Mouse (Mus musculus) lung, postnatal 10 days (tissue): ENCODE data around the gene Gnat1.

Source experiments
- DNase-seq: peaks from one replicate; pipeline ENCODE4 v3.0.0; 2021

Gnat1 gene

DNA sequence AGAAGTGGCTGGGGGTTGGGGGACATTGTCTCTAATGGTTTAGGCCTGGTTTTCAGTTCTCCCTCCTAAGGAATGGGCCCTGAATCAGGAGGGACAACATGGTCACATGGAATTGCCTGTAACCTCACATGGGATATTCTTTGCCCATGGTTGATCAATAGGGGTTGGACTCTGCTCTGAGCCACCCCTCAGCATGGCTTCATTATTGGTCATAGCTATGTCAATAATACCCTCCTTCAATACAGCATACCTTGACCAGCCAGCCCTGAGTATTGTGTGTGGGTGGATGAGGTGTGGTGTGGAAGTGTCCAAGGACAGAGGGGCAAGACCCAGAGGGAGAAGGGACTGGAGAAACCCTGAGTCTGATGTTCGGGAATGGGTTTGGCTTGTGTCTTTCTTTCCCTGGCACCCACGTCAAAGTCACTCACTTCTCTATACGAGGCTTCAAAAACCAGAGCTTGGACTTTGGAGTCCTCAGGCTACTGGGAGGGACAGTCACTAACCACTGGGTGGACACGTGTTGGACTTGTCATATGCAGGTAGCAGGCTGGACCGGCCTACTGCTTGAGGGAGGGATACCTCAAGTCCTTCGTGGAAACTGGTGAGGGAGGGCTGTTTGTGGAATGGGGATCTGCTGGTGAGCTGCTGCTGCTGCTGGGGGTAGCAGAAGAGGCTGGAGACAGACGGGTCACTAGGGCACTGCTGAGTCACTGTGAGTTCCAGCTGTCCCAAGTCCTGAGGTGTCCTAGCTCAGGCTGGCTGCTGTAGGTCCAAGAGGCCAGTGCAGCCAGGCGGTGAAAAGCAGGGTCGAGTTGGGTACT, 4.7 kb downstream of the Gnat1 start:
- no peak for DNase-seq

DNA sequence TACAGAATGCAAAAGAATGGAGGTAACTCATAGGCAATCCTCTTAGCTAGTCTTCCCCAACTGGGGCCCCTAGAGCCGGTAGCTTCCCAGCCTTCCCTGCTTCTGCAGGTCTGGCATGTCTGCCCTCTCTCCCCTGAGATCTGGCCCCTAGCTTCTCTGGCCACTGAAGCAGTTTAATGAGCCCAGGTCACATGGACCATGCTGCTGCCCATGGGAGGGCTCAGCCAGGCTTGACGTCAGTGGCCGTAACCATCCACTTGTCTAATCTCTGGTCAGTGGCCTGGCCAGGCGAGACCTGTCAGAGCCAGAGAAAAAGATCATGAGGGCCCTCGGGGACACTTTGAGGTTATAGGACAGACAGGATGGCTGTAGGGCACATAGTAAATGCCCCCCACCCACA, 9.3 kb downstream of the Gnat1 start:
- DNase-seq: no peak

DNA sequence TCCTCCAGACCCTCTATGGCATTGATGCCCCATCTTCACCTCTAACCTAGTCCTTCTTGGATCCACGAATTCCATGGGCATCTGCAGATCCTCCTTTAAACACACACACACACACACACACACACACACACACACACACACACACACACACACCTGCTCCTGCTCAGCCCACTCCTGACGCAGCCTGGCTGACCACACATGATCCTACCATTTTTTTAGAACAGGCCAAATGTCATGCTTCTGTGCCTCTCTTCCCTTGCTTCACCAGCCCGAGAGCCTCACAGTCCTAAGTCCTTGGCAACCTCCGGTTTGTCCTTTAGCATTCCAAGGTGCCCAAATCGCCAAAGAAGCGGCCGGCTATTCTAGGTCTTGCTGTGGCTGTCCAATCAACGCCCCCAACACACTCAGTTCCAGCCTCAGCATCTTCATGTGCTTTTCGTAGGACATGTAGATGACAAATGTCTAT, 10.0 kb downstream of the Gnat1 start, which contains the start of gene Slc38a3:
TSS of gene Slc38a3 (minus strand) at position 51 of the 466 bp plus-strand sequence.
- no peak for DNase-seq

DNA sequence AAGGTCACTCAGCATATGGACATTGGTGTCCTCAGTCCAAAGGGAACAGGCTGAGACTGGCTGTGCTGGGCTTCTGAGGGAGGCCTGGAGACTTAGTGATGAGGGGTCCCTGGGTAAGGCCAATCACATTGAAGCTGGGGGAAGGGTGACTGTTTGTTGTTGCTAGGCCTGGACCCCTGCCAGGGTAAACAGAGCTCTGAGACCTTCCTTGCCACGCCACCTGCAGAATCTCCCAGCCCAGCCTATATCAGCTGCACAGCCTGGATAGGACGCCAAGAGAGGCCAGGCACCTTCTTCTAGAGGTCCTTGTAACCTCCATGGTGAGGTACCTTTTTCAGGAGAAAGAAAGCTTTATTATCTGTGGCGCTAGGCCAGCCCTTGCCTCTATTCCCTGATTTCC, 10.6 kb downstream of the Gnat1 start:
- no peak for DNase-seq

DNA sequence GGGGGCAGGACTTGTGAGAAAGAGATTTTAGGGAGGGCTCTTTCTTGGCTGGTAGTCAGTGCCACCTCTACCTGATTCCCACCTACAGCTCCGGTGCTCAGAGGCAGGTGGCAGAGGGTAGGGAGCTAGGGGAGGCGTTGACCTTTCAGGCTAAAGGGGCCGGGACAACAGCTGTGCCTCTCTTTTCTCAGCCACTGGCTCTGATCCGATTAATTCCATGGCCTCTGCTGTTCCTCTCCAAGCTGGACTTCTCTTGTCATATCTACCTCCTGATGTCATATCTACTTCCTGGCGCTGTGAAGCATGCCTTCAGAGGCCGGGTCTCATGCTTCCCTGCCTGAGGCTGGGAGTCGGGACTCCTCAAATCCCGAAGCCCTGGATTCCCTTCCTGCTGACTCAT, 11.5 kb downstream of the Gnat1 start:
- no peak for DNase-seq

DNA sequence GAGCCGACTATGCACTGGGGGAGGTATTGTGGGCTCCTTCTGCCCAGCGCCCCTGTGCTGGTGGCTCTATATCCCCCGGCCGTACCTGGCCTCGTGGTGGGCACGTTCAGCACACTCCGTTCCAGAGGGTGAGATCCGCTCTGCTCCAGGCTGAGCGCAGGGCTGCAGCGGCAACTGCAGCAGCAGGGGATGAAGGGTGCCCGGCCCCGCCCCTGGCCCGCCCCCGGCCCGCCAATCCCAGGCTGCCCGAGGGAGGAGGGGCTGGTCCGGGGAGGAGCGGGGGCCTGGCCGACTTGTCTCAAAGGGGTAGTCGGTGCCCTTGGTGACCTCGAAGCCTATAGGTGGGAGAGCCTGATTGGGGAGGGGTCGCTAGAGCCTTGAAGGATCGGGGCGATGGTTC, 12.3 kb downstream of the Gnat1 start:
- peak; percentile 64 for DNase-seq

DNA sequence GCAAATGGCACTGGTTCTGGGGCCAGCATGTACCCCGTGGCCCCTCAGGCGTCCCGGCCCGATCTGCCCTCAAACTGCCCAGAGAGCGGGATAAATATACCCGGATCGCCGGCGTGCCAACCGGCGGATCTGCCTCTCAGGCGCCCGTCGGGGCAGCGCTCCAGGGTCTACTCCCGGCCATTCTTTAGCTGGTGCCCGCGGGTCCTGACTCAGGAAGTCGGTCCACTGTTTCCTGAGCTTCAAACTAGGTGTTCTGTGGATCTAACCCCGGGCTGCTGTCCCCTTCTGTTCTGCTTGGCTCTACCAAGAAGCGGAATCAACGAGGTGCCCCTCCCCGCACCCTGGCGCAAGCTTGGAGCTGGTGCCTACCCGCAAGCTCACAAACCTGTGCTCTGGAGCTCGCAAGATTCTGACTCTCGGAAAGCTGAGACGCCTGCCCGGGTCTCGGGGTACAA, 12.7 kb downstream of the Gnat1 start:
- no peak for DNase-seq

DNA sequence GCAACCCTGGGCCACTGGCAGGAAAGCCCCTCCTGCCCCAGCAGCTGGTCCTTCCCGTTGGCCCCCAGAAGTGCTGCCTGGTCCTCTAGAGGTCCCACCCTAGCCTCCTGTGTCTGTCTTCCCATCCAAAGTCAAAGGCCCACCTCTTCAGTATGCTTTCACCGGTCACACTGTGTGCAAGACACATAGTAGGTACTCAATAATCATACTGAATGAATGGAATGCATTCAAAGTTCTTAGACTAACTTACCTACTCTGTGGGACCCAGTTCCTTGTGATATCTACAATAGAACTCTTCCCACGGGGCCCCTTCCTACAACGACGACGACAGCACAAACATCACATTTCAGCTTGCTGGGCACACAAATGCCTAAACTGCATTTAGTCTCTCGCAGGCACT, 14.2 kb downstream of the Gnat1 start:
- no peak for DNase-seq

DNA sequence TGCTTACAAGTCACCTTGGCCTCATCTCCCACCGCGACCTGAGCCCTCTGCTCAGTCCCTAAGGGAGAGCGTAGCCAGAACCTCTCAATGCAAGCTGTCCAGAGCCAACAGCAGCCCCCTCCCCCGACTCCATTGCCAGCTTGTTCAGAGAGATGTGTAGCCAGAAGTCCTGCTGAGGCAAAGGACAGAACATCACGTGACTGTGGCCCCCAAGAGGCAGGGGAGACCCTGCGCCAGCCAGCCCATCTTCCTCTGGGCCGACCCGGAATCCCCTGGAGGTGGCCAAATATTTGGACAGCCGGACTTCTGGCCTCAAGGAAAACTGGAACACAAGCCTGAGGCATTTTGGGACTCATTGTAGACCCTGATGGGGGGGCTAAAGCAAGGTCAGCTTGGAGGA, 16.0 kb downstream of the Gnat1 start:
- DNase-seq: no peak

DNA sequence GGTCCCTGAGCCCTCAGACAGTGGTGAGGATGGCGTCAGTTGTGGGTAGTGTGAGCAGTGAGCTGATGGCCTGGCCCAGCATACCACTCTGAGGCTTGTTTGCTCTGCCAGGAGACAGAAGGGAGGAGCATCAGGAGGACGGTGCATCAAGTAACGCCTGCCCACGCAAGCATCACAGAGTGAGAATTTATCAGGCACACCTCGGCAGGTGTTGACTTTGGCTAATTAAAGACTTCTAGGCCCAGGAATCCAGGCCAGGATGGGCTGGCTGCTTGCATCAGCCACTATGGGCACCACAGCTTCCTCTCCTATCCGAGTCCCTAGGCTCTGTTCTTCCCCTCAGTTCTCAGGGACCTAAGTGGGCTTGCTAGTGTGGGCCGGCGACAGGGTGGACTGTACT, 17.2 kb downstream of the Gnat1 start:
- no peak for DNase-seq

DNA sequence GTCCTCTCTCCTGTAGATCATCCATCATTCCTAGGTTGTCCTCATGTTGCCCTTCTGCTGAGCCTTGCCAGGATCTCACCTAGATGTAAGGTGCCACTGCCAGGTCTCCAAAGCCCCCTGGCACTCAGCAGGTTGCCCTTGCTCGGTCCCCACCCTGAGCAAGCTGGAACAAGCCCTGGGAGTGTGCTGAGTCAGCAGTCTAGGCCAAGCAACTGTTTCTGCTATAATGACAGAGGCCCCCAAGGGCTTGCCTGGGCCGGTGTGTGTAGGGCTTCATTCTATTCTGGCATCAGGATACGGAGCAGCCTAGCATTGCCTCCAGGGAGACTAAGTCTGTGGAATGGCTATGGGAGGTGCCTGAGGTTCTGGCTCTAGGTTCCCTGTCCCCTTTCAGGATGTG, 18.7 kb downstream of the Gnat1 start:
- DNase-seq: no peak

DNA sequence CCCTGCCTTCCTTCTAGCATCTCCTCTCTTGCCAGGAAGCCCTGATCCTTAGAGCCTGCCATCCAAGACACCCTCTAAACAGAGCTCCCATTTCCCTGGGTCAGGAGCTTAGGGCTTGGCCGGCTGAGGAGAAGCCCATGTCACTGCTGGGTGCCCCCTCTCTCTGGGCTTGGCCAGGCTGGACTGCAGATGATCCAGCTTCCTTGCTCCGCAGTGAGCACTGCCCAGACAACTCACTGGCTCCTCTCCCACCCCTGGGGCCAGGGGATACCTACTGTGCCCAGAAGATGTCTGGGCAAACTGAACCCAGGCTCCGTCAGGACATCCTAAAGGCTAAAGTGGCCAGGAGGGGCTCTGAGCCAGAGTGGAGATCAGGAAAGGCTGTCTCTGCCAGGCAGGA, 19.6 kb downstream of the Gnat1 start:
- no peak for DNase-seq

DNA sequence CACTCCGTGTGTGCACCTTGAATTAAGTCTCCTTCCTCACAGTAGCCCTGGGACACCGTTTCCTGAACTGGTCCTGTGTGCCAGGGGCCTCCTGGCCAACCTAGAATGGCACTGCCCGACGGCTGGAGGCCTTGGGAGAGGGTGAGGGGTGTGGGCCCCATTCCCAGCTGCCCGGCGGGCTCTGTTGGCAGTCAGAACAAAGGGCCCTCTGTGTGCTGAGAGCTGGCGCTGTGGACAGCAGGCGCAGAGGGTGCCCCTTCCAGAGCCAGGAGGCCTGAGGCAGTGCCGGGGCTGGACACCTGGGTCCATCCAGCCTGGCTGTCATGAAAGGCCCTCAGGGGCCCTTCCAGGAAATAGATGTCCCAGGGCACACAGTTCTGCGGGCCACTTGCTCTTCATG, 20.0 kb downstream of the Gnat1 start:
- DNase-seq: no peak

DNA sequence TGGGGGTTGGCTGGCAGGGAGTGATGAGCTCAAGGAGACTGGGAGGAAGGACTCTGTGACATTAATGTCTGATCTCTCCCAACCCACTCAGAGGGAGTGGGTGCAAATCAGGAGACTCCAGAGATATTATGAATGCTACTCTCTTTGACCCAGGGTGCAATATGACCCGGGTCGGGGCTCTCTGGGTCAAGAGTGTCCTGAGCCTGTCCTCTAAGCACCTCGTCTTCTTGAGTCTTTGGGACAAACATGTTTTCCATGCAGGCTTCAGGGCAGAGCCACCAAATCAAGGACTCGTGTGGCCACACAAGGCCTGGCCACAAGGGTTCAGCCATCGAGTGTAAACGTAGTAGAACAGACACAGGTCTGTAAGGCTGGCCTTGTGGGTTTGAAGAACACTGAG, 21.4 kb downstream of the Gnat1 start:
- DNase-seq: no peak

DNA sequence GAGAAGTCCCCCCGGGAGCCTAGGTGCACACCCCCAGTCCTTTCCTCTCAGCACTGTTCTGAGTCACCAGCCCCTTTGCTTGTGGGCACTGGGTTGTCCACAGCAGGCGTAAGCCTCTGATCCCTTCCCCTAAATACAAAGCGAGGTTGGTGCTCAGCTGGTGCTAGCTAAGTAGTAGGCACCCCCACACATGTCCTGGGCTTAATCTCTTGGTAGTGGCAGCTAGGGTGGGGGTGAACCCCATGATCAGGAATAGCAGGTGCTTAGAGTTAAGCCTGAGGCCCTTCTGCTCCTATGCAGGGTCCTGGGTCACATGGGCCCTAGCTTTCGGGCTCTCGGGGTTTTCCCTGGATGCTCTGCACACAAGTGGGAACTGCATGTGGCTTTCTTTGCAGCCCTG, 22.4 kb downstream of the Gnat1 start:
- DNase-seq: no peak

DNA sequence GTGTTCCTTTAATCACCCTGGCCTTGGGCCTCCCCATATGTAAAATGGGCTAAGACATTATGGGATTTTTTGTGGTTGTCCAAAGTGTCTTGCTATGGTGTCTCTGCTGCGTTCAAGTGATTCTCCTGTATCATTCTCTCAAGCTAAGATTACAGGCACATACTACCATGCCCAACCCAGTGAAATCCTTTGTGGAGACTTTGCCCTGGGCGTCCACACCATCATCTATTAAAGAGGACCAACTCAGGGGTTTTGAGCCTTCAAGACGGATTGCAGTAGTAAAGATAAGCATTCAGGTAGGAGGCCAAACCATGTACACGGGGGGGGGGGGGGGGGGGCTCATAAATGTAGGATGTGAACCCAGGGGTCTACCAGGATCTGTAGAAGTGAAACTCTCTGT, 24.9 kb downstream of the Gnat1 start:
- no peak for DNase-seq

DNA sequence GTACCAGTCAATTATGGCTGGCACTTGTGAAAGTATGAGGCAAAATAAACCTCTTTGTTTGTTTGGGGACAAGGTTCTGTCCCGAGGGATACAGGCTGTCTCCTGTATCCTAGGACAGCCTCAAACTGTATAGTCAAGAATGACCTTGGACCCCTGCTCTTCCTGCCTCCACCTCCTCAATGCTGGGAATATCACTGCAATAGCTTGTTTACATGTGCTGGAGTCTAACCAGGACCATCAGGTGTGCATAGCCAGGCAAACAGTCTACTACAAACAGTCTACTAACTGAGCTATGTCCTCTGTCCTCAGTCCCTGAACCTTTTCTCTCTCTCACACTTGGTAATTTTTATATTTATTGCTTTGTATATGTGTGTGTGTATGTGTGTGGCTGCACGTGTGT, 26.0 kb downstream of the Gnat1 start:
- DNase-seq: no peak

DNA sequence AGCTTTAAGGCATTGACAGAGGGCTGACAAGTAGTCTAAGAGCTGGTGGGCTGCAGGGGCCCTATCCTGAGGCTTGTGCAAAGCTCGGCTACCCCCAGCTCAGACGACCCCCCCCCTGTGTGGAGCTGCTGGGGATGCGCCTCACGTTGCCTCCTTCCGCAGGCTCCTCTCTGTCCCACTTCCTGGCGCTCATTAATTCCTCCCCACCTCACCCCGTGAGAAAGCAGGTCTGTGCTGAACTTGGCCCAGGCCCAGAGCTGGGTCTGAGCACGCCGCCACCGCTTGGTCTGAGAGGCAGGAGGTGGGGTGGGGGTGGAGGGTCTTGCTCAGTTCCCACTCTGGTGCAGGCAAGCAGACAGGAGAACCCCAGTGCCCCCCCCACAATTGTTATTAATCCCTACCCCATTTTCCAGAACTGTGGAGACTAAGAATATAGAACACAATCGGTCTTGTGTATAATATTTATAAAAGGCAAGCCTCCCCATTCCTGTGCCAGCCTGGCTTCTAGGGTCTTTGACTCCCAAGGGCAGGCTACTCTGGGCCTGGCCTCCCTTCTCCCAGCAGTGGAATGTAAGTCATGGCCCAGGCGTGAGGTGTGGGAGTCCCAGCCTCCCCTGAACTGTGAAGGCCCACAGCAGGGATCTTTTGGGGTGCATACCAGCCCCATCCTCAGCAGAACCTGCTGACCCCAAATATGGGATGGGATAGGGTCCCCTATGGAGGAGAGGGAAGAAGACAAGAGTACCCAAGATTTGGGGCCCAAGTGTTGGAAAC, 28.6 kb downstream of the Gnat1 start:
- DNase-seq: no peak

DNA sequence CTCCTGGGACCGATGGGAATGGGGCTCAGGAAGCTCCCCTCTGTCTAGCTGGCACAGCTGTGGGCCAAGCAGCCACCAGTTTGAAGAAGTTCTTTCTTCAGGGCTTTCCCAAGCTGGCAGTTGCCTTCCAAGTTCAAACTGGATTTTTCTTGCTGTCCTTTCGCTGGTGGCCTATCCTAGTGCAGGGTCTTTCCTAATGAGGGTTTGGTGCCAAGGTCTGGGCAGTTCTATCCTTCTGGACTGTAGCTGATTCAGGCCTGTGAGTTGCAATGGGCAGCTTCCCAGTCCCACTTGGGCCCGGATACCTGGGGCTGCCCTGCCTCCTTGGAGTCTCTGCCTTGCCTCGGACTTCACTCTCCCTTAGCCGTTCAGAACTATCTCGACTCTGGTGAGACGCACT, 29.3 kb downstream of the Gnat1 start:
- no peak for DNase-seq

DNA sequence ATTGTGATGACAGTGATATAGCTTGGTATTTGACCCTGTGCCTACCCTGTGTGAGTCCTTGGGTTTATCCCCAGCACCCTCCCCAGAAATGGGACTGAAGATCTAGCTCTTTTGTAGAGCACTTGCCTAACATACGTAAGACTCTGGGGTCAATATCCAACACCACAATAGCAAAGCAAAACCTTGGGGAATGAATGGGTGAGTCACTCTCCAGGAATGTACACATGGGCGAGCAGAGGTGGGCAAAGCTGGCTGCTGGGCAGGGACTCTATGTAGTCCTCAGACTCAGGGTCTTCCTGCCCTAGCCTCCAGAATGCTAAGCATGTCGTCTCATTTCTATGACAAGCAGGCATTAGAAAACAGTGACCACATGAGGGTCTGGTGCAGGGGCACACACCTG, 30.7 kb downstream of the Gnat1 start:
- DNase-seq: no peak

DNA sequence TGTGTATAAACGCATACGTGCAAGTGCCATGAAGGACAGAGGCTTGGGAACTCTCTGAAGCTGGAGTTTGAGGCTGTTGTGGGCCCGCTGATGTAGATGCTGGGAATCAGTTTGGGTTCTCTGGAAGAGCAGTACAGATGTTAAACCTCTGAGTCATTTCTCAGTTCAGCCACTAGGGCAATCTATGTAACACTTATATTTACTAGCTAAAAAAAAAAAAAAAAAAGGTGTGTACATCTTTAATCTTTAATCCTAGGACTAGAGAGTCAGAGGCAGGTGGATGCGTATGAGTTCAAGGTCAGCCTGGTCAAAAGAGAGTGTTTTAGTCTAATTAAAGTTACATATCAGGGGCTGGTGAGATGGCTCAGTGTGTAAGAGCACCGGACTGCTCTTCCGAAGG, 32.5 kb downstream of the Gnat1 start:
- DNase-seq: no peak

DNA sequence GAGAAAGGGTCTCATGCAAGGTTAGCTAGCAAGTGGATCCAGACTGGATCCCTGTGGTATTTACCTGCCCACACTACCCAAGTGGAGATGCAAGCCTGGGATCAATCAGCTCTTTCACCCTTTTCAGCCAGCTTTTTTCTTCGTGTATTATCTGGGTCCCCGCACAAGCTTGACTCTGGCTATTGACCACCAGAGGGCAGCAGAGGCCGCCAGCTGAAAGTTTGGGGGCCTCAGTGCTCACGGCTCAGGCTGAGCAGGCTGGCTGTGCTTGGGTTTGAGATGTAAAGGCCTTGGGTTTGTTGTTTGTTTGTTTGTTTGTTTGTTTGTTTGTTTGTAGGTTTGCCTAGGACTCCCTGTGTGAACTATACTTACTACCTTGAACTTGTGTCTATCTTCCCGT, 33.9 kb downstream of the Gnat1 start:
- peak; percentile 86 for DNase-seq

DNA sequence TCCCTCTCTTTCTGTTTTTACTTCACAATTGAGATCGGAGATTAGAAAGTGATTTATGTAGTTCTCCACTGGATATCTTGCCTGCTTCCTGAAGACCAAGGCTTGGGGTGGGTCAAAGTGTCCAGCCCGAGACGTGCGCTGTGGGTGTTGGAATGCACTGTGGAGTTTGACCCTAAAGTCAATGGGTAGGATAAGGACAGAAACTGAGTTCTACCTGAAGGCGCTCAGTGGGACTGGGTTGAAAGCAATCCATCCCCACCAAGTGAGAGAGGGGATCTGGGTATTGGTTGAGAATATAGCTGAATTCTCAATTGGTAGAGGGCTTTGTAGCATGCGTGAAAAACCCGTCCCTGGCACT, 34.4 kb downstream of the Gnat1 start:
- DNase-seq: no peak

DNA sequence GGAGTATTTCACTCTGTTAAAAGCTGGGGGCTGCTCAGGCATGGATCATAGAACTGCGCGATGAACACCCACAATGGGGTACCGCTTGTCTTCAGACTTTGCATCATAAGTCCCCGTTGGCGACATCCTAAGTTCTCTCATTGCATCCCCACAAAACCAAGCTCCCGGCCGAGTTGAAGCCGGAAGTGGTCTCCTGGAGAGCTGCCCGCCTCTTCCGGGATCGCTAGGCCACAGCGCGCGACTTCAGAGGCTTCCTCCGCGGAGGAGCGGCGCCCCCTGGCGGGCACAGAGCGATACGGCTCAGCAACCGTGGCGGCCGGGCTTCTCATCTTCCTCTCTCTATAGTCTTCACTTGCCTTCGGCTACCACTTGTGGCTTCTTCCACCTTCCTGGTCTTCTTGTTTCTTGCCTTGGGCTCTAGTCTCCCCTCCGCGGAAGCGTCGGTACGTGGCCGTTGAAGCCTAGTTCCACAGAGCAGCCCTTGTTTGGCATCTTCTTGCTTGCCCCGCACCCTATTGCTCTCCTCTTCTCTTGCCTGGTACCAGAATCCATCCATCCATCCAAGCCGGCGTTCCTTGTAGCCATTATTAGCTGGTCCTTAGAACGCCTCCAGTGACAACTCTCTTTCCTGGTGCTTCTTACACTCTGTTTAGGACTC, 34.9 kb downstream of the Gnat1 start:
- peak; percentile 94 for DNase-seq
